Mouse (Mus musculus): Measurements from ENCODE around the gene Klk1b1.
"Not testable (repeated sequence)": the region's sequence is repeated elsewhere in the genome, so short reads cannot be mapped to it uniquely, and the experiment has no call there.

The Klk1b1 gene

DNA sequence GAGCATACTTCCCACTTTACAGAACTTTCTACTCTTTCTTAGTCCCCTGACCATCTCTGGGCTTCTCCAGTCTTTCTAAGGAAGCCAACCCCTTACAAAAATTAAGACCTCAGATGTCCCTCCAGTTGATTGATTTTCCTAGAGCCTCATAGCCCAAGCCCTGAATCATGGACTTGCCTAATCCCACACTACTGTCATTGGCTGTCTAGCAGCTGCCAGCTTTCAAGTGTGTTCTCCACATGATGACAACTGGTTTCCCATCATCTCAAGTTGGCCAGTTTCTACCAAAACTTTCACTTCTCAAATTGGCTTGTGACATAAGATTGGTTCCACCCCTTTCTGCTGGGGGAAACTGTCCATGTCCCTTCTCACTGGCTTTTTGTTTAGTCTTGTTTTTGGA, 38.3 kb downstream of the Klk1b1 start:
- no peak for DNase-seq (ENCODE audit: low spot score in 2 of 2)

DNA sequence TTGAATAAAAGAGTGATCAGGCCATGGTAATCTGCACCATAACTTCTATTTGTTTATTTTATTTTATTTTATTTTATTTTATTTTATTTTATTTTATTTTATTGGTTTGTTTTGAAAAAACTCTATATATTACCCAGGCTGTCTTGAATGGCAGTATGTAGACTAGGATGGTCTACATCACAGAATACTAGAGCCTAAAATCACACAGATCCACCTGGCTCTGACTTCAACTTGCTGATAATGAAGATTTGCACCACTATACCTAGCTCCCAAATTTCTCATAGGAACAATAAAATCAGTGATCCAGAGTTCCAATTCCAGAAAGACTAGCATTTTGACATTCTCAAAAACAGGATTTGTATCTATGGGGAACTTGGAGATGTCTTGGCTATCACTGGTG, 45.3 kb downstream of the Klk1b1 start, which contains the start of gene Klk1b26:
TSS of gene Klk1b26 (plus strand) at position 301 of the 400 bp plus-strand sequence.
- not testable (repeated sequence) for DNase-seq (ENCODE audit: low spot score in 2 of 2)

GRCm38 (mm10) chr7:44014666-44015065, 48.1 kb downstream of the Klk1b1 start:
- DNase-seq (ENCODE audit: low spot score in 2 of 2) = peak; percentile 16 to 37

DNA sequence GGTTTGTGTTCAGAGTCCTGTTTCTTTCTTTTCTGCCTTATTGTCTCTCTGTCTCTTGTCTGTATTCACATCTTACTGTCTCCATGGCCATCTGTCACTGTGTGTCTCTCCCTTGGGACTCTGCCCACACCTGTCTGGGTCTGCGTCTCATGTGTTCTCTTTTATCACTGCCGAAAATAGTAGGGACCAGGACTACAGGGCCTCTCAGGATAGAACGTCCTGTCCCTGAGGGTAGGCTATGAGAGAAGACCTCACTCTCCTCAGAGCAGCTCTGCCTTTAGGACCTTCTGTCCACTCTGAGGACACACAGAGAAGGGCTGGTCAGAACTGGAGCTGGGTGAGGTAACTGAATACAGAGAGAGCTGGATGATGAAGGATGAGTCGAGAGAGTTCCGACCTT, 48.5 kb downstream of the Klk1b1 start:
- peak in 1 of 2 experiments; percentile 10 for DNase-seq (ENCODE audit: low spot score in 2 of 2)

All from frontal cortex, postnatal 36 days (tissue).